Comparison of ENCODE assay signal across 8 mouse cellular contexts in genomic region chr13:69809681-69810611, GRCm38 (mm10). TPM values are rescaled to one million over a fixed set of nuclear protein-coding genes. Genes with fewer than 3 reads are reported as not detected.
DNase-seq lines count a peak whose midpoint lies in the region; ATAC-seq and TF ChIP-seq lines count a peak whose summit lies in the region.

No protein-coding gene starts in this region.

- 1% methylated on average over 55 of the region's 55 CpGs for WGBS in forebrain, embryonic 10.5 days
- WGBS in heart, embryonic 14.5 days, result under 1% methylated on average over 55 of the region's 55 CpGs
- 2% methylated on average over 51 of the region's 55 CpGs for WGBS in liver, embryonic 13.5 days (ENCODE audit: insufficient replicate concordance)
- WGBS in stomach, embryonic 15.5 days, result 1% methylated on average over 54 of the region's 55 CpGs

- TF ChIP-seq RAD21 in CH12.LX (IDR thresholded peaks at IDR 0.05; ENCODE audit: low read depth, low read length), result no peak

- peak overlapping the region; percentile 75 for H3K4me2 ChIP-seq in CH12.LX (ENCODE audit: insufficient read depth, low read depth, poor library complexity, severe bottlenecking)
- H3K4me2 ChIP-seq in heart, embryonic 14.5 days (ENCODE audit: low read length), result peak overlapping the region; percentile 96
- H3K4me2 ChIP-seq in liver, embryonic 13.5 days, result peak overlapping the region; percentile 88
- H3K4me2 ChIP-seq in stomach, embryonic 15.5 days, result peak overlapping the region; percentile 94

- TF ChIP-seq POLR2A in CH12.LX (IDR thresholded peaks at IDR 0.05; ENCODE audit: low read depth, low read length), result peak; percentile 91

- peaks cover 24 to 36% of the 10 kb centered on the region in 2 experiments for H3K36me3 ChIP-seq in CH12.LX (replicated peaks in 1 of 2; ENCODE audit: control insufficient read depth in 1 of 2, insufficient read depth in 1 of 2, low read length in 1 of 2)
- H3K36me3 ChIP-seq in forebrain, embryonic 10.5 days (replicated peaks), result peaks cover 35% of the 10 kb centered on the region
- peaks cover 29% of the 10 kb centered on the region for H3K36me3 ChIP-seq in heart, embryonic 14.5 days (ENCODE audit: control insufficient read depth, insufficient read depth, low read length)
- H3K36me3 ChIP-seq in liver, embryonic 13.5 days, result peaks cover 33% of the 10 kb centered on the region
- peaks cover 17% of the 10 kb centered on the region for H3K36me3 ChIP-seq in stomach, embryonic 15.5 days

- peak; percentile 82 for DNase-seq in CH12.LX (ENCODE audit: extremely low read depth)
- DNase-seq in c-Kit-positive CD71-negative TER-119-negative erythroid progenitor cells, embryonic 14.5 days (ENCODE audit: low read depth), result peak; percentile 61
- peak; percentile 91 for DNase-seq in forebrain, embryonic 10.5 days (ENCODE audit: extremely low spot score, low spot score)
- peak; percentile 94 for DNase-seq in kidney, postnatal 14 days
- peak; percentile 69 for DNase-seq in liver, embryonic 13.5 days
- DNase-seq in neural tube, embryonic 10.5 days (ENCODE audit: extremely low spot score, low spot score), result peak; percentile 96

- peaks cover 12% of the 10 kb centered on the region for H3K27me3 ChIP-seq in CH12.LX (replicated peaks)
- H3K27me3 ChIP-seq in forebrain, embryonic 10.5 days (ENCODE audit: poor library complexity, severe bottlenecking), result no peaks in the 10 kb centered on the region
- no peaks in the 10 kb centered on the region for H3K27me3 ChIP-seq in heart, embryonic 14.5 days (ENCODE audit: control insufficient read depth, insufficient read depth, low read length)
- H3K27me3 ChIP-seq in liver, embryonic 13.5 days, result no peaks in the 10 kb centered on the region
- no peaks in the 10 kb centered on the region for H3K27me3 ChIP-seq in stomach, embryonic 15.5 days (replicated peaks)

- peak; percentile 92 for ATAC-seq in heart, embryonic 14.5 days (ENCODE audit: insufficient number of reproducible peaks, insufficient read depth, low FRiP score, low read depth)
- ATAC-seq in liver, embryonic 13.5 days (ENCODE audit: low read depth), result peak; percentile 91
- peak; percentile 95 for ATAC-seq in stomach, embryonic 15.5 days (ENCODE audit: insufficient read depth, low FRiP score, low read depth)

- no peak for TF ChIP-seq CTCF in CH12.LX (conservative IDR thresholded peaks at IDR 0.05 in 1 of 2, IDR thresholded peaks at IDR 0.05 in 1 of 2; ENCODE audit: low read depth in 2 of 2, low read length in 2 of 2)

- peak overlapping the region; percentile 77 for H3K9ac ChIP-seq in CH12.LX (ENCODE audit: insufficient read depth, low read depth)
- H3K9ac ChIP-seq in heart, embryonic 14.5 days (ENCODE audit: low read length), result peak overlapping the region; percentile 86
- H3K9ac ChIP-seq in liver, embryonic 13.5 days, result peak overlapping the region; percentile 93
- peak overlapping the region; percentile 87 for H3K9ac ChIP-seq in stomach, embryonic 15.5 days

- dilution Hi-C loops in CH12.LX (cut with MboI; ENCODE audit: extremely low pct_ligation_motif_present, extremely low pct_unique_long_range_greater_than_20kb, low sequenced_read_pairs), result no loop called here

- in situ Hi-C loops in CH12.LX (cut with MboI; ENCODE audit: low pct_ligation_motif_present, low pct_unique_long_range_greater_than_20kb, low sequenced_read_pairs), result loop anchor here (25.0 kb wide), 1 partner anchor 1223 kb away; the partner anchor contains the start of genes 1700001L19Rik, Fastkd3 and Mtrr

- TF ChIP-seq EP300 in CH12.LX (IDR thresholded peaks at IDR 0.05; ENCODE audit: low read length), result no peak

- H3K27ac ChIP-seq in CH12.LX (ENCODE audit: insufficient read depth, low read depth), result no peak overlapping the region
- peak overlapping the region; percentile 89 for H3K27ac ChIP-seq in forebrain, embryonic 10.5 days
- no peak overlapping the region for H3K27ac ChIP-seq in heart, embryonic 14.5 days (replicated peaks in 1 of 2; ENCODE audit: control insufficient read depth in 1 of 2, insufficient read depth in 1 of 2, low read depth in 2 of 2, low read length in 2 of 2)
- H3K27ac ChIP-seq in liver, embryonic 13.5 days, result no peak overlapping the region; the same call in 1 of the 2 replicates
- peak overlapping the region; percentile 54 for H3K27ac ChIP-seq in stomach, embryonic 15.5 days

- peak overlapping the region; percentile 90 to 97 (median 95) for H3K4me3 ChIP-seq in CH12.LX (replicated peaks in 1 of 3; ENCODE audit: low read depth in 2 of 3, low read length in 2 of 3, poor library complexity in 1 of 3)
- peak overlapping the region; percentile 93 for H3K4me3 ChIP-seq in forebrain, embryonic 10.5 days
- H3K4me3 ChIP-seq in heart, embryonic 14.5 days (ENCODE audit: control insufficient read depth in 1 of 2, insufficient read depth in 1 of 2, low read depth in 1 of 2, low read length in 2 of 2), result peak overlapping the region; percentile 77 to 89
- H3K4me3 ChIP-seq in liver, embryonic 13.5 days (replicated peaks), result peak overlapping the region; percentile 98
- peak overlapping the region; percentile 95 for H3K4me3 ChIP-seq in stomach, embryonic 15.5 days (replicated peaks)

- H3K9me3 ChIP-seq in CH12.LX (replicated peaks; ENCODE audit: low read length), result no peaks in the 10 kb centered on the region
- H3K9me3 ChIP-seq in forebrain, embryonic 10.5 days, result no peaks in the 10 kb centered on the region
- H3K9me3 ChIP-seq in heart, embryonic 14.5 days (ENCODE audit: control insufficient read depth, low read length), result no peaks in the 10 kb centered on the region
- H3K9me3 ChIP-seq in liver, embryonic 13.5 days (replicated peaks), result no peaks in the 10 kb centered on the region
- H3K9me3 ChIP-seq in stomach, embryonic 15.5 days, result no peaks in the 10 kb centered on the region

- H3K79me2 ChIP-seq in CH12.LX (replicated peaks; ENCODE audit: control insufficient read depth, extremely low read depth, insufficient read depth, poor library complexity, severe bottlenecking), result peaks cover 16% of the 10 kb centered on the region

- peaks cover 2 to 20% of the 10 kb centered on the region in 2 experiments for H3K4me1 ChIP-seq in CH12.LX (ENCODE audit: control insufficient read depth in 1 of 2, insufficient read depth in 2 of 2)
- H3K4me1 ChIP-seq in forebrain, embryonic 10.5 days, result peaks cover 19% of the 10 kb centered on the region
- peaks cover 13% of the 10 kb centered on the region in 2 experiments for H3K4me1 ChIP-seq in heart, embryonic 14.5 days (ENCODE audit: control insufficient read depth in 2 of 2, insufficient read depth in 2 of 2, low read length in 2 of 2)
- peaks cover 24% of the 10 kb centered on the region for H3K4me1 ChIP-seq in liver, embryonic 13.5 days (replicated peaks)
- H3K4me1 ChIP-seq in stomach, embryonic 15.5 days, result peaks cover 7% of the 10 kb centered on the region

TF ChIP-seq in CH12.LX, 34 proteins besides CTCF, POLR2A, EP300 and RAD21 (continues in another document):
- TF ChIP-seq TBP (conservative IDR thresholded peaks at IDR 0.05; ENCODE audit: low read depth, low read length), result 0 out of 2 replicates have a peak, but pooled peaks have one; percentile 59
- TF ChIP-seq MYC (IDR thresholded peaks at IDR 0.05; ENCODE audit: low read depth, low read length), result no peak
- 0 out of 2 replicates have a peak, but pooled peaks have one; percentile 27 for TF ChIP-seq MAX (IDR thresholded peaks at IDR 0.05; ENCODE audit: low read length)
- TF ChIP-seq SMC3 (IDR thresholded peaks at IDR 0.05; ENCODE audit: low read depth, low read length), result no peak
- no peak for TF ChIP-seq CHD1 (IDR thresholded peaks at IDR 0.05; ENCODE audit: low read depth, low read length)
- peak; percentile 57; the same call in 1 of the 2 replicates for TF ChIP-seq MAZ (IDR thresholded peaks at IDR 0.05; ENCODE audit: low read depth, low read length)
- no peak for TF ChIP-seq USF1 (IDR thresholded peaks at IDR 0.05; ENCODE audit: low read depth, low read length)
- TF ChIP-seq POLR2AphosphoS2 (IDR thresholded peaks at IDR 0.05; ENCODE audit: low read depth, low read length), result no peak
- TF ChIP-seq PAX5 (IDR thresholded peaks at IDR 0.05; ENCODE audit: low read length), result no peak
- TF ChIP-seq RCOR1 (conservative IDR thresholded peaks at IDR 0.05; ENCODE audit: low read depth, low read length), result no peak
- 0 out of 2 replicates have a peak, but pooled peaks have one; percentile 56 for TF ChIP-seq KAT2A (IDR thresholded peaks at IDR 0.05; ENCODE audit: insufficient replicate concordance, low read length)
- peak; percentile 87 for TF ChIP-seq TCF12 (IDR thresholded peaks at IDR 0.05; ENCODE audit: low read depth, low read length)
- TF ChIP-seq ZNF384 (IDR thresholded peaks at IDR 0.05; ENCODE audit: low read depth, low read length), result no peak
- no peak for TF ChIP-seq MAFK (IDR thresholded peaks at IDR 0.05; ENCODE audit: insufficient replicate concordance, low read length)
- no peak for TF ChIP-seq E2F4 (IDR thresholded peaks at IDR 0.05; ENCODE audit: insufficient replicate concordance, low read depth, low read length)
- no peak for TF ChIP-seq CHD2 (IDR thresholded peaks at IDR 0.05; ENCODE audit: low read length)
- peak; percentile 77 for TF ChIP-seq HCFC1 (IDR thresholded peaks at IDR 0.05; ENCODE audit: low read depth, low read length)
- no peak for TF ChIP-seq ZC3H11A (IDR thresholded peaks at IDR 0.05; ENCODE audit: low read depth, low read length)
- peak; percentile 95 for TF ChIP-seq ELF1 (IDR thresholded peaks at IDR 0.05; ENCODE audit: low read depth, low read length)
- no peak for TF ChIP-seq ETS1 (conservative IDR thresholded peaks at IDR 0.05; ENCODE audit: low read depth, low read length)
- no peak for TF ChIP-seq JUN (IDR thresholded peaks at IDR 0.05; ENCODE audit: insufficient read depth, low read depth, low read length)
- TF ChIP-seq UBTF (IDR thresholded peaks at IDR 0.05; ENCODE audit: low read depth, low read length), result no peak
- no peak for TF ChIP-seq BHLHE40 (IDR thresholded peaks at IDR 0.05; ENCODE audit: low read depth, low read length)
- TF ChIP-seq MEF2A (IDR thresholded peaks at IDR 0.05; ENCODE audit: borderline replicate concordance, low read depth, low read length), result no peak
- no peak for TF ChIP-seq NRF1 (IDR thresholded peaks at IDR 0.05; ENCODE audit: low read depth, low read length)
- TF ChIP-seq ZKSCAN1 (IDR thresholded peaks at IDR 0.05; ENCODE audit: borderline replicate concordance, low read depth, low read length), result no peak
- TF ChIP-seq IRF4 (IDR thresholded peaks at IDR 0.05; ENCODE audit: low read depth, low read length), result no peak

RNA-seq across cellular contexts. Expression of gene Med10, which starts 7.8 kb away (rescaled TPM):
- total RNA-seq in CH12.LX (2012; rRNA removed), result 58.6 and 65.8 TPM in 2 replicates
- 72.6 and 74.7 TPM in 2 replicates for total RNA-seq in CH12.LX (2014; rRNA removed)
- polyA plus RNA-seq in CH12.LX (2012; ENCODE audit: insufficient read length, low read depth), result 78.4 and 78.7 TPM in 2 replicates
- polyA plus RNA-seq in forebrain, embryonic 10.5 days (2016; fragmentation: Nextera tagmentation; extraction: Ambion mirVana), result 181 and 185 TPM in 2 replicates
- polyA plus RNA-seq in heart, embryonic 14.5 days (2014; fragmentation: Nextera tagmentation; extraction: Ambion mirVana), result 104 and 105 TPM in 2 replicates
- 58.4 and 63.8 TPM in 2 replicates for polyA plus RNA-seq in liver, embryonic 13.5 days (2015; fragmentation: Nextera tagmentation; extraction: Ambion mirVana)
- 139 and 140 TPM in 2 replicates for polyA plus RNA-seq in stomach, embryonic 15.5 days (2015; fragmentation: Nextera tagmentation; extraction: Ambion mirVana)

Comparison
In these comparisons a context has a peak if more than half of its experiments do, and no peak if none do; other contexts are left out.
1. H3K27ac ChIP-seq: peak in forebrain, embryonic 10.5 days (single experiment) and stomach, embryonic 15.5 days (single experiment); none in CH12.LX (single experiment), heart, embryonic 14.5 days (0 of 2) and liver, embryonic 13.5 days (single experiment).
2. Peak in every context shown above with its lines, with median percentiles within 50 percentile points of each other: DNase-seq, H3K4me2 ChIP-seq, H3K4me3 ChIP-seq, H3K9ac ChIP-seq and ATAC-seq.